Mouse (Mus musculus): Measurements from ENCODE around the gene Birc2. TPM values are rescaled to one million over a fixed set of nuclear protein-coding genes. Genes with fewer than 3 reads are reported as not detected.

Birc2 gene
- total and polyA plus RNA-seq, 3 experiments, result 29.6 to 33.0 TPM; not detected in 1

DNA sequence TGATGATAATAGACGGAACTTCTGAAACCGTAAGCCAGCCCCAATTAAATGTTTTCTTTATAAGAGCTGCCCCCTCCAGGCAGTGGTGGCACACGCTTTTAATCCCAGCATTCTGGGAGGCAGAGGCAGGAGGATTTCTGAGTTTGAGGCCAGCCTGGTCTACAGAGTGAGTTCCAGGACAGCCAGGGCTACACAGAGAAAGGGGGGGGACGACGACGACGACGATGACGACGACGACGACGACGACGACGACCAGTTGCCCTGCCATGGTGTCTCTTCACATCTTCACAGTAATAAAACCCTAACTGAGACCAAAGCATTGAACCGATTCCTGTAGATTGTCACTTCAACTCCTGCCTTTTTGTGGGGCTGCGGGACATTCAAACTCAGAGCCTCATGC is 11.3 kb upstream of the Birc2 start (continued):
- no peak for TF ChIP-seq MEF2A (IDR thresholded peaks at IDR 0.05; ENCODE audit: extremely low read depth, insufficient replicate concordance, low read depth, low read length, poor library complexity, severe bottlenecking)
- no peak for TF ChIP-seq BHLHE40 (IDR thresholded peaks at IDR 0.05; ENCODE audit: borderline replicate concordance, low read depth, low read length)
- TF ChIP-seq TAL1 (IDR thresholded peaks at IDR 0.05; ENCODE audit: low read length), result no peak
- no peak for TF ChIP-seq CHD2 (IDR thresholded peaks at IDR 0.05; ENCODE audit: low read length)

GRCm38 (mm10) chr9:7846667-7847199 is 9.9 kb upstream of the Birc2 start:
- no peaks in the 10 kb centered on the region; a peak in 1 of 4 replicates for H3K36me3 ChIP-seq (ENCODE audit: control insufficient read depth in 1 of 2, insufficient read depth in 2 of 2, low read length in 2 of 2)
- no peaks in the 10 kb centered on the region for H3K27me3 ChIP-seq (ENCODE audit: control insufficient read depth in 1 of 2, insufficient read depth in 2 of 2, low read length in 2 of 2)
- peaks cover 0 to under 1% of the 10 kb centered on the region in 2 experiments; a peak in 1 of 4 replicates for H3K4me1 ChIP-seq (ENCODE audit: control insufficient read depth in 1 of 2, insufficient read depth in 2 of 2, low read length in 2 of 2)
- H3K9me3 ChIP-seq (replicated peaks; ENCODE audit: insufficient read depth, low read length), result no peaks in the 10 kb centered on the region
- no peaks in the 10 kb centered on the region for H3K79me2 ChIP-seq (ENCODE audit: control insufficient read depth, insufficient read depth, low read length, poor library complexity)
- DNase-seq (ENCODE audit: low read depth, low spot score), result peak; percentile 45
- no peak overlapping the region for H3K27ac ChIP-seq (ENCODE audit: control insufficient read depth, low read depth, low read length)
- TF ChIP-seq MAX (IDR thresholded peaks at IDR 0.05; ENCODE audit: low read length) (no peak), TCF12 (IDR thresholded peaks at IDR 0.05; ENCODE audit: low read depth, low read length) (no peak), HCFC1 (IDR thresholded peaks at IDR 0.05; ENCODE audit: low read depth, low read length) (no peak), MEF2A (IDR thresholded peaks at IDR 0.05; ENCODE audit: extremely low read depth, insufficient replicate concordance, low read depth, low read length, poor library complexity, severe bottlenecking) (no peak), ETS1 (IDR thresholded peaks at IDR 0.05; ENCODE audit: low read depth, low read length) (no peak), UBTF (IDR thresholded peaks at IDR 0.05; ENCODE audit: borderline replicate concordance, insufficient read depth, low read depth, low read length) (no peak), USF2 (IDR thresholded peaks at IDR 0.05; ENCODE audit: borderline replicate concordance in 1 of 2, insufficient read depth in 1 of 2, low read depth in 1 of 2, low read length in 2 of 2) (no peak), EP300 (IDR thresholded peaks at IDR 0.05; ENCODE audit: low read depth in 1 of 2, low read length in 2 of 2) (no peak), POLR2A (IDR thresholded peaks at IDR 0.05; ENCODE audit: control insufficient read depth in 1 of 2, insufficient read depth in 1 of 2, low read depth in 1 of 2, low read length in 2 of 2, poor library complexity in 1 of 2) (no peak), MYC (IDR thresholded peaks at IDR 0.05; ENCODE audit: low read depth, low read length) (no peak), ZC3H11A (IDR thresholded peaks at IDR 0.05; ENCODE audit: low read depth, low read length) (no peak), NRF1 (IDR thresholded peaks at IDR 0.05; ENCODE audit: insufficient read depth, low read depth, low read length, poor library complexity, severe bottlenecking) (no peak), RCOR1 (IDR thresholded peaks at IDR 0.05; ENCODE audit: low read depth, low read length) (no peak), SMC3 (IDR thresholded peaks at IDR 0.05; ENCODE audit: low read depth, low read length) (no peak), ELF1 (IDR thresholded peaks at IDR 0.05; ENCODE audit: low read depth, low read length) (no peak), MAZ (IDR thresholded peaks at IDR 0.05; ENCODE audit: low read depth, low read length) (no peak), POLR2AphosphoS2 (IDR thresholded peaks at IDR 0.05; ENCODE audit: low read length) (no peak), MYB (IDR thresholded peaks at IDR 0.05; ENCODE audit: low read depth, low read length) (no peak), ZNF384 (IDR thresholded peaks at IDR 0.05; ENCODE audit: low read depth, low read length) (no peak)
- no peak overlapping the region for H3K4me3 ChIP-seq (ENCODE audit: control insufficient read depth in 1 of 2, insufficient read depth in 1 of 2, low read depth in 2 of 2, low read length in 2 of 2)
- H3K9ac ChIP-seq (ENCODE audit: control insufficient read depth, low read depth, low read length, poor library complexity, severe bottlenecking), result no peak overlapping the region
